Mouse (Mus musculus): ENCODE data around the gene Col6a5. TPM values are rescaled to one million over a fixed set of nuclear protein-coding genes. Genes with fewer than 3 reads are reported as not detected.

The Col6a5 gene
- 0.08 TPM in 1 of 2 replicates, not detected in the other for polyA plus RNA-seq (2014; fragmentation: Nextera tagmentation; extraction: Ambion mirVana)

GRCm38 (mm10) chr9:105960533-105960932 is at the start of gene Col6a5:
Gene Col6a5 (minus strand): TSS chr9:105960643.
- Histone ChIP-seq H3K27ac (ENCODE audit: low read depth, low read length) (no peak within 1 kb of the TSS), H3K36me3 (ENCODE audit: control insufficient read depth, insufficient read depth, low read length) (no peaks in the 10 kb centered on the region), H3K4me3 (ENCODE audit: low read depth, low read length) (no peak within 1 kb of the TSS), H3K4me1 (replicated peaks; ENCODE audit: control insufficient read depth, insufficient read depth, low read length) (peaks cover 3% of the 10 kb centered on the region; the same call in 1 of the 2 replicates), H3K27me3 (replicated peaks; ENCODE audit: control insufficient read depth, insufficient read depth, low read length) (no peaks in the 10 kb centered on the region; the same call in 1 of the 2 replicates), H3K9me3 (ENCODE audit: control insufficient read depth, low read length) (no peaks in the 10 kb centered on the region), H3K4me2 (no peak within 1 kb of the TSS), H3K9ac (ENCODE audit: low read depth, low read length) (no peak within 1 kb of the TSS)
- 22% methylated on average over 13 of the region's 13 CpGs for WGBS
- no peak for DNase-seq (ENCODE audit: low spot score)
- ATAC-seq (replicated peaks; ENCODE audit: low FRiP score) = no peak

GRCm38 (mm10) chr9:105997955-105998354 is 37.5 kb upstream of the Col6a5 start:
- Histone ChIP-seq H3K27me3 (replicated peaks; ENCODE audit: control insufficient read depth, insufficient read depth, low read length) (no peaks in the 10 kb centered on the region), H3K9me3 (ENCODE audit: control insufficient read depth, low read length) (no peaks in the 10 kb centered on the region), H3K27ac (ENCODE audit: low read depth, low read length) (no peak overlapping the region), H3K4me3 (ENCODE audit: low read depth, low read length) (no peak overlapping the region), H3K9ac (ENCODE audit: low read depth, low read length) (no peak overlapping the region), H3K4me1 (replicated peaks; ENCODE audit: control insufficient read depth, insufficient read depth, low read length) (no peaks in the 10 kb centered on the region), H3K36me3 (ENCODE audit: control insufficient read depth, insufficient read depth, low read length) (no peaks in the 10 kb centered on the region), H3K4me2 (no peak overlapping the region)
- DNase-seq (ENCODE audit: low spot score) = no peak
- ATAC-seq (replicated peaks; ENCODE audit: low FRiP score) = no peak
- WGBS = 58% methylated on average over 11 of the region's 11 CpGs

- Histone ChIP-seq H3K4me2 (no peak overlapping the region), H3K27ac (ENCODE audit: low read depth, low read length) (no peak overlapping the region)
Measured at GRCm38 (mm10) chr9:105992425-105992824, 32.0 kb upstream of the Col6a5 start.

GRCm38 (mm10) chr9:105990099-105990498 is 29.7 kb upstream of the Col6a5 start:
- no peak overlapping the region for H3K4me2 ChIP-seq
- H3K27me3 ChIP-seq (replicated peaks; ENCODE audit: control insufficient read depth, insufficient read depth, low read length) = no peaks in the 10 kb centered on the region
- no peaks in the 10 kb centered on the region for H3K9me3 ChIP-seq (ENCODE audit: control insufficient read depth, low read length)
- H3K4me3 ChIP-seq (ENCODE audit: low read depth, low read length) = no peak overlapping the region
- no peak overlapping the region for H3K9ac ChIP-seq (ENCODE audit: low read depth, low read length)
- DNase-seq (ENCODE audit: low spot score) (no peak), ATAC-seq (replicated peaks; ENCODE audit: low FRiP score) (no peak)
- no peaks in the 10 kb centered on the region for H3K4me1 ChIP-seq (replicated peaks; ENCODE audit: control insufficient read depth, insufficient read depth, low read length)
- H3K27ac ChIP-seq (ENCODE audit: low read depth, low read length) = no peak overlapping the region
- 72% methylated on average over 6 of the region's 6 CpGs for WGBS
- H3K36me3 ChIP-seq (ENCODE audit: control insufficient read depth, insufficient read depth, low read length) = no peaks in the 10 kb centered on the region

More at GRCm38 (mm10) chr9:105992425-105992824, 32.0 kb upstream of the Col6a5 start:
- no peaks in the 10 kb centered on the region for H3K9me3 ChIP-seq (ENCODE audit: control insufficient read depth, low read length)
- H3K27me3 ChIP-seq (replicated peaks; ENCODE audit: control insufficient read depth, insufficient read depth, low read length) = no peaks in the 10 kb centered on the region
- DNase-seq (ENCODE audit: low spot score) = no peak
- H3K4me1 ChIP-seq (replicated peaks; ENCODE audit: control insufficient read depth, insufficient read depth, low read length) = no peaks in the 10 kb centered on the region
- no peak overlapping the region for H3K4me3 ChIP-seq (ENCODE audit: low read depth, low read length)
- ATAC-seq (replicated peaks; ENCODE audit: low FRiP score) = no peak
- WGBS = 78% methylated on average over 6 of the region's 6 CpGs
- no peak overlapping the region for H3K9ac ChIP-seq (ENCODE audit: low read depth, low read length)
- H3K36me3 ChIP-seq (ENCODE audit: control insufficient read depth, insufficient read depth, low read length) = no peaks in the 10 kb centered on the region

- no peak for DNase-seq (ENCODE audit: low spot score)
- H3K4me3 ChIP-seq (ENCODE audit: low read depth, low read length) = no peak overlapping the region
- WGBS = 79% methylated on average over 6 of the region's 6 CpGs
- H3K36me3 ChIP-seq (ENCODE audit: control insufficient read depth, insufficient read depth, low read length) = no peaks in the 10 kb centered on the region
- H3K9ac ChIP-seq (ENCODE audit: low read depth, low read length) = no peak overlapping the region
- H3K27me3 ChIP-seq (replicated peaks; ENCODE audit: control insufficient read depth, insufficient read depth, low read length) = no peaks in the 10 kb centered on the region
- no peak overlapping the region for H3K4me2 ChIP-seq
- no peak for ATAC-seq (replicated peaks; ENCODE audit: low FRiP score)
- no peaks in the 10 kb centered on the region for H3K4me1 ChIP-seq (replicated peaks; ENCODE audit: control insufficient read depth, insufficient read depth, low read length)
- H3K27ac ChIP-seq (ENCODE audit: low read depth, low read length) = no peak overlapping the region
- H3K9me3 ChIP-seq (ENCODE audit: control insufficient read depth, low read length) = no peaks in the 10 kb centered on the region
Measured at GRCm38 (mm10) chr9:105989468-105989867, 29.0 kb upstream of the Col6a5 start.

GRCm38 (mm10) chr9:105988096-105988495 is 27.7 kb upstream of the Col6a5 start:
- Histone ChIP-seq H3K27me3 (replicated peaks; ENCODE audit: control insufficient read depth, insufficient read depth, low read length) (no peaks in the 10 kb centered on the region), H3K4me2 (no peak overlapping the region), H3K27ac (ENCODE audit: low read depth, low read length) (no peak overlapping the region), H3K36me3 (ENCODE audit: control insufficient read depth, insufficient read depth, low read length) (no peaks in the 10 kb centered on the region), H3K9me3 (ENCODE audit: control insufficient read depth, low read length) (no peaks in the 10 kb centered on the region), H3K9ac (ENCODE audit: low read depth, low read length) (no peak overlapping the region), H3K4me1 (replicated peaks; ENCODE audit: control insufficient read depth, insufficient read depth, low read length) (no peaks in the 10 kb centered on the region), H3K4me3 (ENCODE audit: low read depth, low read length) (no peak overlapping the region)
- WGBS = 67% methylated on average over 8 of the region's 8 CpGs
- no peak for ATAC-seq (replicated peaks; ENCODE audit: low FRiP score)
- DNase-seq (ENCODE audit: low spot score) = no peak

GRCm38 (mm10) chr9:105984931-105985519 is 24.6 kb upstream of the Col6a5 start:
- no peak for DNase-seq (ENCODE audit: low spot score)
- Histone ChIP-seq H3K36me3 (ENCODE audit: control insufficient read depth, insufficient read depth, low read length) (no peaks in the 10 kb centered on the region), H3K9me3 (ENCODE audit: control insufficient read depth, low read length) (no peaks in the 10 kb centered on the region), H3K9ac (ENCODE audit: low read depth, low read length) (no peak overlapping the region), H3K4me3 (ENCODE audit: low read depth, low read length) (no peak overlapping the region), H3K27me3 (replicated peaks; ENCODE audit: control insufficient read depth, insufficient read depth, low read length) (no peaks in the 10 kb centered on the region), H3K4me2 (no peak overlapping the region), H3K27ac (ENCODE audit: low read depth, low read length) (no peak overlapping the region), H3K4me1 (replicated peaks; ENCODE audit: control insufficient read depth, insufficient read depth, low read length) (no peaks in the 10 kb centered on the region)
- WGBS = 43% methylated on average over 10 of the region's 10 CpGs
- no peak for ATAC-seq (replicated peaks; ENCODE audit: low FRiP score)

GRCm38 (mm10) chr9:105978479-105978878 is 18.0 kb upstream of the Col6a5 start:
- ATAC-seq (replicated peaks; ENCODE audit: low FRiP score) (no peak), DNase-seq (ENCODE audit: low spot score) (no peak)
- Histone ChIP-seq H3K27me3 (replicated peaks; ENCODE audit: control insufficient read depth, insufficient read depth, low read length) (no peaks in the 10 kb centered on the region; the same call in 1 of the 2 replicates), H3K9ac (ENCODE audit: low read depth, low read length) (no peak overlapping the region), H3K9me3 (ENCODE audit: control insufficient read depth, low read length) (no peaks in the 10 kb centered on the region), H3K36me3 (ENCODE audit: control insufficient read depth, insufficient read depth, low read length) (no peaks in the 10 kb centered on the region), H3K27ac (ENCODE audit: low read depth, low read length) (no peak overlapping the region), H3K4me1 (replicated peaks; ENCODE audit: control insufficient read depth, insufficient read depth, low read length) (no peaks in the 10 kb centered on the region), H3K4me2 (no peak overlapping the region), H3K4me3 (ENCODE audit: low read depth, low read length) (no peak overlapping the region)
- WGBS = 88% methylated on average over 8 of the region's 8 CpGs

- H3K9me3 ChIP-seq (ENCODE audit: control insufficient read depth, low read length) = no peaks in the 10 kb centered on the region
- no peaks in the 10 kb centered on the region for H3K4me1 ChIP-seq (replicated peaks; ENCODE audit: control insufficient read depth, insufficient read depth, low read length)
- H3K27me3 ChIP-seq (replicated peaks; ENCODE audit: control insufficient read depth, insufficient read depth, low read length) = no peaks in the 10 kb centered on the region; the same call in 1 of the 2 replicates
- H3K27ac ChIP-seq (ENCODE audit: low read depth, low read length) = no peak overlapping the region
- no peak overlapping the region for H3K9ac ChIP-seq (ENCODE audit: low read depth, low read length)
- no peak overlapping the region for H3K4me3 ChIP-seq (ENCODE audit: low read depth, low read length)
- ATAC-seq (replicated peaks; ENCODE audit: low FRiP score) (no peak), DNase-seq (ENCODE audit: low spot score) (no peak)
- peak overlapping the region; percentile 28; the same call in 1 of the 2 replicates for H3K4me2 ChIP-seq
- 20% methylated on average over 13 of the region's 13 CpGs for WGBS
- H3K36me3 ChIP-seq (ENCODE audit: control insufficient read depth, insufficient read depth, low read length) = no peaks in the 10 kb centered on the region
Measured at GRCm38 (mm10) chr9:105976871-105977270, 16.4 kb upstream of the Col6a5 start.
